Mouse (Mus musculus) ovary, adult 18-20 months (tissue): Measurements from ENCODE around the gene Mef2d.

Experiments
- DNase-seq: peaks from one replicate; pipeline ENCODE4 v3.0.0; 2022; ENCODE audit warnings: low spot score, mixed read lengths

Mef2d gene

DNA sequence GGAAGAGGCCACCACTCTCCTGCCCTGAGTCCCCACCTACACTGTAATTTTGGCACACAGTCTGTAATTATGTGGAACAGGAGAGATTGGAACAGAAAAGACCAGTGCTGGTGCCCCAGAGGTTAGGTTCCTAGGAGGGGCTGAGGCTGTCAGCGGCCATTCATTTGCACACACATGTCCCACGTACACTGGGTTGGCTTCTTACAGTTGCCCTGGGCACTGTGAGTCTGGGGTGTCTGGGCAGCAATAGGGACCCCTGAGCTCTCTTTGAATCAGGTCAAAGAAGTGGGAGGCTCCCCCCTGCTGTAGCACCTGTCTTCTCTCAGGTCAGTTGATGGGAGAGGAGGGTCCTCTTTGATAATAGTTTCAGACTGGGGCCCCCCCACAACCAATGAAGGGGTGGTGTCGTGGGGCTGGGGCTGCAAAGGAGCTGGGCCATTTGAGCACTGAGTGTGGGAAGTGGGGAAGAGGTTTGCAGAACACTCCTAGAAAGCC lies 66.1 kb downstream of the Mef2d start:
- DNase-seq: no peak

DNA sequence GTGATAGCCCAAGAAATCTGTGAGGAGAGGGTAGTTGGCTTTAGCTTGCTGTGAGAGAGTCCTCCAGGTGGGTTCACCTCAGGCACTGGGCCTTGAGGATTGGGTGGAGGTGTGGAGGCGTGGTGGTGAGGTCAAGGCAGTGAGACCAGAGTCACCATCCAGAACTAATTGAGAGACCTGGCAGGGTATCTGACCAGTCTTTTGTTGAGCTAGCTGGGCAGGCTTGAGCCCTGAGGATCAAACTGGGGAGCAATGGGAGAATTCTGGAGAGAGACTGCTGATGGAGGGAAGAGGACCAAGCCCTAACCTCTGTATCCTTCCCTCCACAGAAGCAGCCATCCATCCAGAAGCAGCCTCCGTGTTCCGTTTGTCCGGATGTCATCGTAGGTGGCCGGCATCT lies 67.1 kb downstream of the Mef2d start:
- DNase-seq: no peak

DNA sequence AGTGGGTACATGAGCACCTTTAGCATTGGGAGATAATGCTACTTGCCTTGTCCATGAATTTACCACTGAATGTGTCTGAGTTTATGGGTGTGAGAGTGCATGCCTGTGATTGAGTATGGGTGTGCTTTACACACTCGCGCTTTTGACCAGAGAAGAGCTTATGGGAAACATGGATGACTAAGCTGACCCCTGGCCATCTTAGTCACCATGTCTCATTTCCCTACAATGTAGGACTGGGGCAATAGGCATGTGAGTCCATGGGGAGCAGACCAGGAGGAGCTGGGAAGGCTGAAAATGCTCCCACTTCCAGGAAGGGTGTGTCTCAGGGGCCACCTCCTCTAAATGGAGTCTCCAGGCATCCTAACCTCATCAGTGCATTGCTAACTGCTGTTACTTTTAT lies 67.9 kb downstream of the Mef2d start:
- DNase-seq: no peak

DNA sequence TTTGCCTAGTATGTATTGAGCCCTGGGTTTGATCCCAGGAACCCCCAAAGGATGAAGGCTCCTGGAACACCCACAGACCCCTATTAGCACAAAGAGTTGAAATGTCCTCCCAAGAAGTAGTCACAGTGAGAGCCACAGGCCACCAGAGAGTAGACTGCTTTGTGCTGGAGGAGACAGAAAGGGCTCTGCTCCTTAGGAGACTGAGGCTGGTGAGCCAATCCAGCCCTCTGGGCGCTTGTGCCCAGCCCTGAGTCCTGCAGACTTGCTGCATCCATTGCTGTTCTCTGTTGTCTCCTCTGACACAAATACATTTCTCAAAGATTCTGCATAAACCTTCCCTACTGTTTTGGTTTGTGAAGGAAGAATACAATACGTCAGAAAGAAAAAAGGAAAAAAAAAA lies 68.7 kb downstream of the Mef2d start:
- DNase-seq: no peak

DNA sequence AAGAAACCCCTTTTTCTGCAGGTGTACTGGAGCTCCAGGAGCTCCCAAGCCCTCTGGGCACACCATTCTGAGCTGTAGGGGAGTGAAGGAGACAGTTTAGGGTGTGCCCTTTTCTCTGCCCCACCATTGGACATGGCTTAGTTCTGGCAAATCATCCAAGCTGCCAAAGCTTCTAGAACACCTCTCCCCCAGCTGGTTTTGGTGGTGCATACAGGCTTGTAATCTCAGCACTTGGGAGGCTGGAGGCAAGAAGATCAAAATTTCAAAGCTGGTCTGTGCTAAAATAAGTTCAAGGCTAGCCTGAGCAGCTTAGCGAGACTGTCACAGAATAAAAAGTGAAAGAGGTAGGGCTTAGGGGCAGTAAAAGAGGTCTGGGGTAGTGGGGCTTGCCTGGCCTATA lies 70.2 kb downstream of the Mef2d start:
- no peak for DNase-seq

DNA sequence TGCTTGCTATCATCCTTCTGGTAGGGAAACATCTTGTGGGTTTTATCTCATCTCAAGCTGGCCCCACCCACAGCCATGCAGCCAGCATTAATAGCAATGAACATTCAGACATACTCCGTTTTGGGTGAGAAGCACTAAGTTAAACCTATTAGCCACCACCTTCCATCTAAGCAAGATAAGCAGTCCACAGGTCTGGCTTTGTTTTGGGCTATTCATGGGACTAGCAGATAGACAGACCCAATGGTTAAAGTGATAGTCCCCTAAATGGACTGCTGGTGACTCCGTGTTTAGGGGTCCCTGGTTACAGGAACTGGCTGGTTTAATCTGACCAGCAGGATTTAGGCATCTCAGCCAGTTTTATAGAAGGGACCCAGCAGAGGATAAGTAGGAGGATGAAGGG lies 70.8 kb downstream of the Mef2d start:
- no peak for DNase-seq

DNA sequence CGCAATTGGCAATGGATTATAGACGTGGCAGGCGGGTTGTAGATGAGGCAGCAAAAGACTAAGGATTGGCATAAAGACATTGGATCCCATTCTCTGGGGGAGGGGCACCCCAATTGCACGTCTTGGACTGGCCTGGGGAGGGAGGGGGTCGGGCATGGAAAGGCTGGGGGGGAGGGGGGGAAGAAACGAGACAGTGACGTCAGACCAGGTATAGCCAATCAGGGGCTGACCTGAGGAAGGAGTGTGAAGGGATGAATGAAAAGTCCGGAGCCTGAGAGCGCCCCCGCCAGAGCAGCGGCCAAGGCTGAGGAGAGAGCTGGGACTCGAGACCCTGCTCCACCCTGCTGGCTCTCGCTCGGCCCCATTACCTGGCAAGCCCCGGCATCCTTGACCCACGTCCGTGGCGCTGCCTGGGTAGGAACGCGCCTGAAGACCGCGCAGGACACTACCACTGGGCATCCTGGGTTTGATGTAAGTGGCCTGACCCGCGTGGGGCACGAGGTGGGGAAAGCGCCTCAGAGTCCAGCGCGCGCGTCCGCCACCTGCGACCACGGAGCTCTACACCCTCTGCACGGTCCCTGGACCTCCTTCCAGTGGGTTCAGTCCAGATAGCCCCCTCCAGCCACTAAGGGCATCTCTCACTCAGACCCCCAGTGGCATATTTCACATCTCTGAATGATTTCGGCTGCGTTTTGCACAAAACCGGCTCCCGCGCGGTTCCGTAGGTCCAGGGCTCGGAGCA lies 72.2 kb downstream of the Mef2d start:
- no peak for DNase-seq

DNA sequence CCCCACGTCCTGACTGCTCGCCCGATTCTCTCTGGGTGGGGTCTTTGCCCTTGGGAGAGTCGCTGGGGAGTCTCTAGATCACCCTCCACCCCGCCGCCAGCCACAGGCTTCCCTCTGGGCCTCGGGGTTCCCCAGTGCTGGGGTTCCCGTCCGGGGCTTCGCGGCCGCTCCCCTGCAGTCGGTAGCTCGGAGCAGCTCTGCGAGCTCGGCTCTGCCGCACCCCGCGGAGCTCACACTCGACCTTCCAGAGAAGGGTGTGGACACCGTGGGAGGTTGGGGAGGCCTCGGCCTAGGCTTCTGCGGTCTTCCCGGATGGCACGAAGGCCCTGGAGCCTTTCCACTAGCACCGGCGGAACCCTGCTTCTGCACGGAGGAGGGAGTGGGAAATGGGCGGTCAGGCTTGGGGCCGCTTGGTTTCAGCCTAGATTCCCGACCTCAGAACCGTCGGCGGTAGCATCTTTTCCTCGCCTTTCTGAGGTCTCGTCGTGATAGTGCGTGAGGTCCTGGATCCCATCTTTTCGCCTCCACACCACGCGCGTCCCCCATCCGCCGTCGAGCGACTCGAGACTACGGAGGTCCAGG lies 72.9 kb downstream of the Mef2d start:
- DNase-seq: no peak

DNA sequence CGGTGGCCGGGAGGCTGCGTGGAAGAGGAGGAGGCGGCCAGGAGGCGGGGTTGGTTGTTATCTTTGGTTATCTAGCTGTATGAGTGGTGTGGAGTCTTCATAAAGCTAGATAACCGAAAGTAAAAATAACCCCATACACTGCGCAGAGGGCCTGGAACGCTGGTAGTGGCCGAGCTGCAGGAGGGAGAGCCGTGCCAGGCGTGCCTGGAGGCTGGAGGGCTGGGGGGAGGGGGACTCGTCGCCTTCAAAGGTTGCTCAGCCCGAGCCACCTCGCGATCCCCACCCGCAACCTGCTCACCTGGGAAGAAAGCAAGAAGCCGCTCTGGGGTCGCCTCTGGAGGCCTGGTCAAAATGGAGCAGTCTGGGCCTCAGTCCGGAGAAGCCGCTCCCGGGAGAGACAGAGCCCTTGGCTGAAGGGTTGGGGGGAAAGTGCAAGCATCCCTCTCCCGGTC lies 73.4 kb downstream of the Mef2d start:
- DNase-seq: no peak

DNA sequence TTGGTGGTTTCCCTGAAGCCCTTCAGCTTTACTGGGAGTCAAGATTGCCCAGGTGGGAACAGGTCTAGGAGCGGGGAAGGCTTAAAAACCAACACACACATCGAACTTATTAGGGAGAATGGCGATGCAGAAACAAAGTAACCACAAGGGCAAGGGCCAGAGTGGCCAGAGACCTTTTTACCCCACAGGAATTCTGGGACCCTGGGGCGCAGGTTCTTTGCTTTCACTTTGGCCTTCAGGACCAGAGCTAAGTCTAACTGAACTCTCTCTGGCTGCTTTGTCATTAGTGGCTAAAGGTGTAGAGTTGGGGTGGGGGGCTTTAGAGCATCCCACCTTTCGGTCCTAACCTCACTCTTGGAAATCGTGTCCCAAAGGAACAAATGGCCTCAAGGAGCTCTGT lies 73.9 kb downstream of the Mef2d start:
- no peak for DNase-seq

DNA sequence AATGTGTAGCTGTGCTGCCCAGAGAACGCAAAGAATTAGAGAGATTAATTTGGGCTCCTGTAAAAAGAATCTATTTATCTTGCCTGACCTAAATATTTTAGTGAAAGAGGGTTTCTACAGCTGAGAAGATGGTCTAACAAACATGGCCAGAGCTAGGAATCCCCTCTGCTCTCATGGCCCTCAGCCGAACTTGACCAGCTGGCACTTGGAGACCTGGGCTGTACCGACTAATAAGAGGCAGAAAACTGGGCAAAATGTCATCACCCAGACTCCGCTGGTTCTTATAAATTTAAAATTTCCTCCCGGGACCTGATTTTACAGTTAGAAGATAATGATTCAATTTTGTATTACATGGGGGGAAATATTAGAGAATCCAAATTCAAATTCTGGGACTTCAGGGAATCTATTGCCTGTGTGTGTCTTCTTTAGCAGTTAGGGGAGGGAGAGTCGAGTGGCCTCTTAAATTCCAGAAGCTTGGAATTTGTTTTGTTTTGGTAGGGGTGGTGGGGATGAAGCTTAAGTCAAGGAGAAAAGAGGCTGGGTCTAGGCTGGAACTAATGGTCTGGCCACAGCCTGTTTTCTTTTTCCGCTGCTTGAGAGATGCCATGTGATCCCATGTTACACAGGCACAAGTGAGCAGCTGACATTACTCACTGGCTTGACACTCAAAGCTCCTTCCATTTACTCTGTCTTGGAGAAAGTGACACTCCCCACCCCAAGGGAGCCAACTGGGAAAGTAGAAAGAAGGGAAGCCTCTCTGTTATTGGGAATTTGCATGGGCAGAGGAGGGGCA lies 74.6 kb downstream of the Mef2d start:
- DNase-seq: no peak

DNA sequence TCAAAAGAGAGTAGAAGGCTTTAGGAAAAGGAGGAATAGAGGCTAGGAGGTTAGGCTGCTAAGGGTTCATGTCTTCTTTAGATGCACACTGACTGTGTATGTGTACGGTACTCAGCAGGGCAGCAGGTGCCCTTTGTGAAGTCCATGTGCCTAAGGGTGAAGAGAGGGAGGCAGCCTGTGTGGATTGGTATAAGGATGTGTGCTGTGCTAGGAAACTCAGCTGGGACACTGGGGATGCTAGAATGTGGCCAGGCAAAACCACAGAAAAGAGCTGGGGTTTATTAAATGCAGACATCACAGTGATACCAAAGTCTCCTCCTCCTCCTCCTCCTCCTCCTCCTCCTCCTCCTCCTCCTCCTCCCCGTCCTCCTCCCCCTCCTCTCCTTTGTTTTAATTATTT lies 75.5 kb downstream of the Mef2d start:
- no peak for DNase-seq

DNA sequence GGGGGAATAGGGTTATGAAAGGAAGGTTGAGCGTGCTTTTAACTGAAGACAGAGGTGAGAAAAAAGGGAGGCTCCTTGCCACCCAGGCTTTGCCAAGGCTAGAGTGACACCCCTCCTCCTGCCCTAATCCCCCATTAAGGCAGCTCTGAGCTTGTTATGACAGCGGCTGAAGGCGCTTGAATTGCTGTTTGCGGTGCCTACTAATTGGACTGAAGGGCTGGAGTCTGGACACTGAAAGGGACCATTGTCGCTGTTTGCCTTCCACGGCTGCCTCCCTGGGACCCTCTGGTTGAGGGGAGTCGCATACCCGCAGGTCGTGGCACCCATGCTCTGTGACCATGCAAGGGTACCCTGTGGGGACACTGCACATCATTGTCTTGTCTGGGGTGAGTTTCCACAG lies 77.8 kb downstream of the Mef2d start:
- no peak for DNase-seq

DNA sequence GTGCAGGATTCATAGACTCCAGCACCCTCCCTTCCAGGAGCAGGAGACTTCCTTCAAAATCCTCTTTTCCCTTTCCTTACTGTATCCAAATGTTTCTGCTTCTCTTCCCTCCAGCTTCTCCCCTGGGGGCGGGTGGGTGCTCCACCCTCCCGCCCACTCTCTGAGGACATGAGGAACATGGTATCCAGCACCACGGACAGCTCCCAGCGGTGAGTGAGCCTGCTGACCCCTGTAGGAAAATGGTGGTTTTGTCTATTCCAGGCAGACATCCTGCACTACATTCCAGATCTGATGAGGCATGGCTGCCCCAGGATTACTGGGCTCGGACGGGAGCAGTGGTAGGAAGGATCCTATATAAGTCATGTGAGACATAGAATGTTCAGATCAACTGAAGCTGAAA lies 78.7 kb downstream of the Mef2d start:
- DNase-seq: peak; percentile 55
